Comparison of ENCODE assay signal across 8 mouse cellular contexts in genomic region chr3:121163271-121163819, GRCm38 (mm10). TPM values are rescaled to one million over a fixed set of nuclear protein-coding genes. Genes with fewer than 3 reads are reported as not detected.
DNase-seq lines count a peak whose midpoint lies in the region; ATAC-seq lines count a peak whose summit lies in the region.

No protein-coding gene starts in this region.

- H3K9ac ChIP-seq in midbrain, embryonic 14.5 days (replicated peaks; ENCODE audit: low read length), result no peak overlapping the region

- no peak overlapping the region for H3K27ac ChIP-seq in midbrain, embryonic 14.5 days (replicated peaks; ENCODE audit: low read depth, low read length)

- no peak for ATAC-seq in midbrain, embryonic 14.5 days (ENCODE audit: low FRiP score, low TSS enrichment)

- no peak overlapping the region for H3K4me3 ChIP-seq in midbrain, embryonic 14.5 days (replicated peaks; ENCODE audit: low read depth, low read length)

- 42% methylated on average over 7 of the region's 7 CpGs for WGBS in midbrain, embryonic 14.5 days

- H3K36me3 ChIP-seq in midbrain, embryonic 14.5 days (ENCODE audit: control insufficient read depth, insufficient read depth, low read length), result no peaks in the 10 kb centered on the region

- intact Hi-C loops in heart, postnatal 25 days (cut with DNase I), result no loop called here
- intact Hi-C loops in left cerebral cortex, postnatal 14 days (cut with DNase I), result loop anchor here (10.0 kb wide), 1 partner anchor 341 kb away; no protein-coding TSS in a partner anchor

- no peak overlapping the region for H3K4me2 ChIP-seq in midbrain, embryonic 14.5 days (ENCODE audit: low read length)

- no peaks in the 10 kb centered on the region for H3K9me3 ChIP-seq in midbrain, embryonic 14.5 days (ENCODE audit: control insufficient read depth, low read length)

- no peaks in the 10 kb centered on the region for H3K4me1 ChIP-seq in midbrain, embryonic 14.5 days (ENCODE audit: control insufficient read depth, insufficient read depth, low read length)

- H3K27me3 ChIP-seq in midbrain, embryonic 14.5 days (ENCODE audit: control insufficient read depth, insufficient read depth, low read length), result no peaks in the 10 kb centered on the region

- DNase-seq in heart, adult 11 months, result peak; percentile 91
- DNase-seq in heart, postnatal 25 days (ENCODE audit: low spot score), result no peak
- DNase-seq in MEL-GATA-1-ER (ENCODE audit: extremely low read depth, low read depth), result peak; percentile 98
- peak; percentile 43 for DNase-seq in cerebellum, adult 9-10 months
- peak; percentile 23 to 35 for DNase-seq in gastrocnemius, postnatal 4 days (ENCODE audit: low spot score in 2 of 2)
- DNase-seq in left cerebral cortex, postnatal 14 days (ENCODE audit: low spot score in 2 of 2), result peak; percentile 61 to 66
- peak; percentile 42 for DNase-seq in midbrain, embryonic 14.5 days
- DNase-seq in testis, postnatal 10 days (ENCODE audit: low spot score), result peak; percentile 85

RNA-seq across cellular contexts. Expression of gene Rwdd3, which starts 8.2 kb away (rescaled TPM):
- total RNA-seq in heart, postnatal 25 days (2021), result 1 to 10 TPM; 1.2 to 1.6 TPM
- total RNA-seq in gastrocnemius, postnatal 4 days (2021), result 1 to 10 TPM; 4.5 to 5.5 TPM
- 10 to 100 TPM in 1 of 2 experiments, 1 to 10 TPM in 1; 9.0 to 11.8 TPM for total RNA-seq in left cerebral cortex, postnatal 14 days (2021)
- 5.1 and 6.1 TPM in 2 replicates for polyA plus RNA-seq in midbrain, embryonic 14.5 days (2014; fragmentation: Nextera tagmentation; extraction: Ambion mirVana)
